Mouse (Mus musculus) retina, adult 2 months (tissue): ENCODE results near the gene Cln6.
"Not testable (repeated sequence)": the region's sequence is repeated elsewhere in the genome, so short reads cannot be mapped to it uniquely, and the experiment has no call there.

Experiments
- DNase-seq: peaks from one replicate; pipeline ENCODE4 v3.0.0-alpha.2; 2012; ENCODE audit warnings: low read depth, low spot score

The Cln6 gene

GRCm38 (mm10) chr9:62838506-62839171 lies at the start of gene Cln6:
TSS of gene Cln6 (plus strand) at chr9:62838785.
- peak; percentile 60 for DNase-seq

GRCm38 (mm10) chr9:62789856-62790255 lies 48.7 kb upstream of the Cln6 start:
- DNase-seq: no peak

- not testable (repeated sequence) for DNase-seq
Measured at GRCm38 (mm10) chr9:62799218-62799617, 39.4 kb upstream of the Cln6 start.

- no peak for DNase-seq
Measured at GRCm38 (mm10) chr9:62810095-62810494, 28.5 kb upstream of the Cln6 start.

- no peak for DNase-seq
Measured at GRCm38 (mm10) chr9:62810543-62811515, 27.8 kb upstream of the Cln6 start.

DNA sequence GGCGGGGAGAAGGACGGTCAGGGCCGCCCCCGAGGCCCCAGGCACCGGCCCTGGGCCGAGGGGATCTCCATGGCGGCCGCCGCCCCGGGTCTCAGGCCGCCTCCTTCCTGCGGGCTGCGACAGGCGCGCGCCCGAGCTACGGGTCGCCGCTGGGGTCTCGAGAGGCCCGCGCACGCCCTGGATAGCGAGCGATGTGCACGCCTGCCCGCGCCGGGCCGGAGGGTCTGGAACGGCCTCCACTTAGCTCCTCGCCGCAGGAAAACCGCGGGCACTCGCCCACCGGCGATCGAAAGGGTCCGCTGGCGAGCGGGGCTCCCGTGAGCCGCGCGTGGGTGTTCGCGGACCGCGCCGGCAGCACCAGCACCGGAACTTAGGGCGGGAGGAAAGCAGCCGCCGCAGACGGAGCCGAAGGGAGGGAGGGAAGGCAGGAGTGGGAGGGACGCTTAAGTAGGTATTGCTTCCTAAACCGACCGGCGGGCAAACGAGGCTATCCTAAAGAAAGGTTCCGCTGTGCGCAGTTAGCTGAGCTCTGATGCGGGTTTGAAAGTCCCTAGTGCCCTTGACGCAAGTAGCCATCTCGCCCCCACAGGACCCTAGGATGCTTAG lies 27.0 kb upstream of the Cln6 start, which contains the start of gene Fem1b:
Gene Fem1b (minus strand): TSS at position 419 of the 606 bp plus-strand sequence.
- DNase-seq: peak; percentile 87

GRCm38 (mm10) chr9:62812216-62813049 lies 26.2 kb upstream of the Cln6 start:
- peak; percentile 70 for DNase-seq

GRCm38 (mm10) chr9:62814751-62815150 lies 23.8 kb upstream of the Cln6 start:
- no peak for DNase-seq

DNA sequence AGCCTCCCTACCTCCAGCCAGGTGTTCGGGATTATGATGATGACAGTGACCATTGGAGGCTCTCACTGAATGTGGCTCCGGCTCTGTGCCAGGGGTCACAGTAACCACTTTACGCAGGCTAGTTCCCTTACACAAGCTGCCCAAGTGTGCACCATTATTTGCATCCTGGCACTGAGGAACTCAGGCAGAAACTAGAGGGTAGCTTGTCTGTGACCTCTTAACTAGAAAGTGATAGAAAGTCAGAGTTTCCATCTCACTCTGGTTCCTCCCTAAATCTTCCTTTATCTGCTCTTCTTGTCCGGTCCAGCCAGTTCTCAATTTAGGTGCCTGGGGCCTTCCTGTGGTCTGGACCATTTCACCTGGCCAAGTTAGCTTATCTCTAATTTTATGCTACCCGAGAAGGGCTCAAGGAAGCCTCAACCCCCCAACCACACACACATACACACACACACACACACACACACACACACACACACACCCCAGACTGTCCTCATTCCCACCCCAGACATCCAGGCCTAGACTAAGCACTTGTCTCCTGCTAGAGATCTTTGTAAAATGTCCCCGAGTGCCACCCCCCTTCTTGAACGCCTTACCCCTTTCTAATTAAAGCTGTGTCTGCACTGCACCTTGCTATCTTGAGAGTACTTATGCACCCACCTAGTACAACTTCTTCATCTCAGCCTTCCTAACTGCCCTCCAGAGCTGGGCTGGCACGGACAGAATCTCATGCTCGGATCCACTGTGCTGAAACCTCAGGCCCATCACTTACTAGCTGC lies 22.1 kb upstream of the Cln6 start:
- no peak for DNase-seq

- no peak for DNase-seq
Measured at GRCm38 (mm10) chr9:62817099-62817571, 21.4 kb upstream of the Cln6 start.

GRCm38 (mm10) chr9:62817828-62818614 lies 20.6 kb upstream of the Cln6 start:
- DNase-seq: no peak

GRCm38 (mm10) chr9:62819494-62819893 lies 19.1 kb upstream of the Cln6 start:
- DNase-seq: no peak

DNA sequence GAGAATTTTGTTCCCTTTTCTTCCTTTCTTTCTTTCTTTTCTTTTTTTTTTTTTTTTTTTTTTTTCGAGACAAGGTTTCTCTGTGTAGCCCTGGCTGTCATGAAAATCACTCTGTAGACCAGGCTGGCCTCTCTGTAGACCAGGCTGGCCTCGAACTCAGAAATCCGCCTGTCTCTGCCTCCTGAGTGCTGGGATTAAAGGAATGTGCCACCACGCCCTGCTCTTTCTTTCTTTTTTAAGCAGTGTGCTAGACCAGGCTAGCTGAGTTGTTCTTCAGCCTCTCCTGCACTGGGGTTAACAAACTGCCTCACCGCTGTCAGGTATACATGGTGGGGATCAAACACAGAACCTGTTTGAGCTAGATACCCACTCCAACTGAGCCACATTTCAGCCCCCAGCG lies 18.7 kb upstream of the Cln6 start:
- not testable (repeated sequence) for DNase-seq

DNA sequence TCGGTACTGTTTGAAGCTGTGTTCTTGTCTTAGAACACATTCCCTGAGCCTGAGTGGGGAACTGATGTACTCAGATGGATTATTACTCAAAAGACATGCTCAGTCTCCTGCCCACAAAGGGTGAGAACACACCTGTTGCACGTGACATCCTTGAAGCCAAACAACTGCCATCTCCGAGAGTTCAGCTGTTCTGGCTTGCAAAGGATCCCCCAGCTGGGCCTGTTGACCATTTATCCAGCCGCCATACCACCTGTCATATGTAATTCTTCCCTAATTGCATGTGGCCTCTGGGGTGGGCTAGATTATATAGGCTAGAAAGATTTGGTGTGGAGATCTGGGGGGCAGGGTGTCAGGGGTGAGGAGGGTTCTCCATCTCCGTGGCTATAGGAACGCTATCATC lies 17.8 kb upstream of the Cln6 start:
- no peak for DNase-seq

DNA sequence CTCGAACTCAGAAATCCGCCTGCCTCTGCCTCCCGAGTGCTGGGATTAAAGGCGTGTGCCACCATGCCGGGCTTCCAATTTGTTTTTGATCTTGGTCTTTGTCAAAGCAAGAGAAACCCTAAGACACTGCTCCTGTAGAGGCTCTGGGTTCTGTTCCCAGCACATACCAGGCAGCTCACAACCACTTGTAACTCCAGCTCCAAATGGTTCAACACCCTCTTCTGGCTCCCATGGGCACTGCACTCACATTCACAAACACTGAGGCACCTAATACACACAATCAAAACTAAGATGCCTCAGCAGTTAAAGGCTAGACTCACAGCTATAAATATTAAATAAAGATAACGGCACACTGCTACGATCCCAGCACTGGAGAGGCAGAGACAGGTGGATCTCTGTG lies 16.8 kb upstream of the Cln6 start:
- no peak for DNase-seq

DNA sequence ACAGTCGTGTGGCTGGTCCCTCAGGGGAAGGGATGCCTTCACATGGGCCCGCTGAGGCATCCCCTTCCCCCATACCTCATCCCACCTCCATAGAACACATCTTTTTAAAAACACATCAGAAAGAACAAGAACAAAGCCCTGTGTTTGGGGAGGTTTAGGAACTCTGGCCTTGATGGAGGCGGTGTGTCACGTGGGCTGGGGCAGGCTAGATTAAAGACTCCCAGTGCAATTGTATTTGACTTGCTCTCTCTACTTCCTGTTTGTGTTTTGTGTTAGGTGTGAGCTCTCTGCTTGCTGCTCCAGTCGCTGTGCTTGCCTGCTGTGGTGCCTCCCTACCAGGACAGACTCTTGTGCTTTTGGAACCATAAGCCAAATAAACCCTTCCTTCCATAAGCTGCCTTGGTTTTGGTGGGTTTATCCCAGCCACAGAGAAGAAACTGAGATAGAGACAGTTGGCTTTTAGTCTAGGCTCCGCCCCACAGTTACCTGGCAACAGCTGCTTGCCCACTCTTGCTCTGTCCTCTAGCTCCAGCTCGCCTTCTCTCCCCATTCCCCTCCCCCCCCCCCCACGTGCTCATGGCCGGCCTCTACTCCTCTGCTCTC lies 12.7 kb upstream of the Cln6 start:
- DNase-seq: no peak

DNA sequence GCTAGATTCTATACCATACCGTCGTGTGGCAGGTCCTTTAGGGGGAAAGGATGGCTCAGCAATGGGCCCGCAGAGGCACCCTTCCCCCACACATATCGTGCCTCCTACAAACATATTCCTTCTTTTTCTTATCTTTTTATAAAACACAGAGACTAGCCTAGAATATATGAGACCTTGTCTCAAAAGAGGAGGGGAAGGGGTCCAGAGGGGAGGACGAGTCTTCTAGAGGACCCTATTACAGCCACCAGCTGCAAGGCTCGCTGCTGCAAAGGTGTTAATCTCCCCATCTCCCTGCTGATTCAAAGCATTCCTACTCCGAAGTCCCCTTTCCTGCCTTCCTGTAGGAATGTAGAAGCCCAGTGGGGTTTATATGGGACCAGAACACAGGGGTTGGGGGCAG lies 12.1 kb upstream of the Cln6 start:
- DNase-seq: no peak

DNA sequence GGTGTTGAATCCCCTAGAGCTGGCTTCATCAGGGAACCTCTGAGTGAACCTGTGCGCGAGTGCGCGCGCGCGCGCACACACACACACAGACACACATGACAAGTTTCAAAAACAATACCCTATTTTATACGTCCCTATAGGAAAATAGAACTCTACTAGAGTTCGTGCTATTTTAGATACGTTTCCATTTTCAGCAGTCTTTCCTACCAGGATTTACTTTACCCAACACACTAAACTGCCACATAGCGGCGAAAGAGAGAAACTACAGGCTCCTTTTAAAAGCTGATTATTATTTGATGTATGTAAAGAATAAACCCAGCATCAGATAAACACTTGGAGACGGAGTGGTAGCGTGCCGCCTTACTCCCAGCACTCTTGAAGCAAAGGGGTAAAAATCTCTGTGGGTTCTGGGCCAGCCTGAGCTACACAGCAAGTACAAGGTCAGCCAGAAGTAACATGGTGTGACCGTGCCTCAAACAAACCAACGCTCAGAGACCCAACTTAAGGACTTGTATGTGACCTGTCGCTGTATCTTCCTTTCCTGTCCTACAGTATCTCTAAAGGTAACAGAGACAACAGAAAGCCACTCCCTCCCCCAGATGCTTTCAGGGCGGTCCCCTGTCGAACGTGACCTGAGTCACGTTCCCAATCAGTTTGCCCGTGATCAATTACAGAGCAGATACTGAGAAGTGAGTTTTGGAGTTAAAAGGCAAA lies 10.5 kb upstream of the Cln6 start:
- no peak for DNase-seq
